Mouse (Mus musculus) hindbrain, embryonic 11.5 days (tissue): ENCODE data around the gene Arrdc3. TPM values are rescaled to one million over a fixed set of nuclear protein-coding genes. Genes with fewer than 3 reads are reported as not detected.

Source experiments
- ATAC-seq: fragments of 200-750 bp; cut with Nextera tagmentation; 2 replicates; pipeline ENCODE4 v1.8.0; 2017; ENCODE audit warnings: mild to moderate bottlenecking, moderate TSS enrichment, moderate library complexity; ENCODE audit not compliant: low FRiP score
- DNase-seq: peaks from one replicate; pipeline ENCODE4 v3.0.0-alpha.2; 2015; ENCODE audit warnings: low spot score
- H3K27ac ChIP-seq: fragments of 300-500 bp; sonication (generic); 2 replicates; pipeline ENCODE4 v1.5.1; 2014; ENCODE audit warnings: mild to moderate bottlenecking, low read depth, low read length
- H3K27me3 ChIP-seq: fragments of 300-500 bp; sonication (generic); 2 replicates; pipeline ENCODE4 v1.6.1; 2014; ENCODE audit warnings: mild to moderate bottlenecking, low read length, moderate library complexity, mixed read lengths; ENCODE audit not compliant: control insufficient read depth, insufficient read depth
- H3K36me3 ChIP-seq: fragments of 300-500 bp; sonication (generic); 2 replicates; pipeline ENCODE4 v1.6.1; 2014; ENCODE audit warnings: mild to moderate bottlenecking, low read length, moderate library complexity, mixed read lengths; ENCODE audit not compliant: control insufficient read depth, insufficient read depth
- H3K4me1 ChIP-seq: fragments of 300-500 bp; sonication (generic); replicated peaks from 2 replicates; pipeline ENCODE4 v1.6.1; 2014; ENCODE audit warnings: low read length, mixed read lengths; ENCODE audit not compliant: control insufficient read depth, insufficient read depth
- H3K4me2 ChIP-seq: fragments of 300-500 bp; sonication (generic); replicated peaks from 2 replicates; pipeline ENCODE4 v1.6.1; 2014; ENCODE audit warnings: mild to moderate bottlenecking, low read depth, low read length
- H3K4me3 ChIP-seq: fragments of 300-500 bp; sonication (generic); 2 replicates; pipeline ENCODE4 v1.5.1; 2014; ENCODE audit warnings: low read depth, low read length
- H3K9ac ChIP-seq: fragments of 300-500 bp; sonication (generic); 2 replicates; pipeline ENCODE4 v1.6.1; 2014; ENCODE audit warnings: low read depth, low read length
- H3K9me3 ChIP-seq: fragments of 300-500 bp; sonication (generic); 2 replicates; pipeline ENCODE4 v1.6.1; 2016; ENCODE audit warnings: low read length; ENCODE audit not compliant: control insufficient read depth
- whole genome bisulfite sequencing: fragments of 180-500 bp; shearing (Covaris S2); extraction: QIAGEN DNeasy Blood & Tissue Kit; methylation state at CpG from one replicate; pipeline ENCODE4 v1.1.7; 2014; 5-methylcytosine and 5-hydroxymethylcytosine counted together
- polyA plus RNA-seq: library from polyadenylated mRNA; unstranded; fragments of >200 nt; fragmentation: Nextera tagmentation; extraction: Ambion mirVana; gene quantifications from 2 replicates; pipeline ENCODE4 v1.2.1, GENCODE M21; 2014

Arrdc3 gene
- 56.4 and 64.3 TPM in 2 replicates for polyA plus RNA-seq

DNA sequence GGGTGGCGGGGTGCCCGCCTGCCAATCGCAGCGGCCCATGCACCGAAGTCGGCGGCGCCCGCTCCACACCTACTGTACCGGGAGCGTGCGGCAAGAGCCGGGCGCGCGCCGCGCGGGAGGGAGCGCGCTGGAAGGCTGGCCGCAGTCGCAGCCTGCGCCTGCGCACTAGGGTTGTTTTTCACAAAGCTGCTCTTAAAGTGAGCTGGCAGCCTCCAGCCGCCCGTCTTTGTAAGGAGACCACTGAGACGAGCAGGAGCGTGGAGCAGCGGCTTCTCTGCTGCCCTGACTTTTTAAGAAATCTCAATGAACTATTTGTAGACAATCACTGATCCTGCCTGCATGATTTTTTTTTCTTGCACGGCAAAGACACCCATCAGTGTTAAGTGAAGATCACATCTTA is at the start of gene Arrdc3:
Gene Arrdc3 (plus strand): TSS at position 195 of the 400 bp plus-strand sequence.
- H3K27ac ChIP-seq, result peak within 1 kb of the TSS; percentile 95
- H3K9me3 ChIP-seq, result no peaks in the 10 kb centered on the region
- H3K9ac ChIP-seq, result peak within 1 kb of the TSS; percentile 98
- DNase-seq (peak; percentile 99), ATAC-seq (peak; percentile 53)
- H3K4me2 ChIP-seq, result peak within 1 kb of the TSS; percentile 40
- H3K4me1 ChIP-seq, result no peaks in the 10 kb centered on the region
- H3K36me3 ChIP-seq, result no peaks in the 10 kb centered on the region; the same call in 1 of the 2 replicates
- no peaks in the 10 kb centered on the region for H3K27me3 ChIP-seq
- H3K4me3 ChIP-seq, result peak within 1 kb of the TSS; percentile 81
- 0% methylated on average over 22 of the region's 31 CpGs for WGBS

GRCm38 (mm10) chr13:80862215-80862614 is 21.0 kb upstream of the Arrdc3 start:
- DNase-seq (peak; percentile 85), ATAC-seq (peak; percentile 80)
- 12% methylated on average over 5 of the region's 5 CpGs for WGBS
- H3K27ac ChIP-seq, result no peak overlapping the region
- no peaks in the 10 kb centered on the region for H3K9me3 ChIP-seq
- H3K4me2 ChIP-seq, result no peak overlapping the region
- H3K27me3 ChIP-seq, result no peaks in the 10 kb centered on the region
- no peak overlapping the region for H3K9ac ChIP-seq
- H3K4me1 ChIP-seq, result no peaks in the 10 kb centered on the region
- no peak overlapping the region for H3K4me3 ChIP-seq
- H3K36me3 ChIP-seq, result no peaks in the 10 kb centered on the region

DNA sequence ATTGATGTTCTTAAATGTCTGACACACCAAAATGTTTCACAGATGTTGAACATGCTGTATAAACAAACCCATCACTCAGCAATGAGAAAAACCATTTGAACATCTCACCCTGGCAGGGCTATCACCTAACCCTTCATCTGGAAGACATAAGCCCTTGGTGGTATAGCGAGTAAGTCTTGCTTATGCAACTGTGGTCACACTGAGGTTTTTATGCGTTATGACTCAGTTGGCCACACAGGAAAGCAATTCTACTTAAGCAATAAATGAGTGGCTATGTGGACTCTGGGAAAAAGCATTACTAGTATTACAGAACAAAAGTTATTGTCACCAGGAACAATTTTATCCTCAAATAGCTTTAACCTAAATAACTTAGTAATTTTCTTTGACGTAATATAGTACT is 19.0 kb upstream of the Arrdc3 start:
- no peaks in the 10 kb centered on the region for H3K27me3 ChIP-seq
- WGBS, result 75% methylated on average over 3 of the region's 3 CpGs
- no peak overlapping the region for H3K4me2 ChIP-seq
- no peak overlapping the region for H3K9ac ChIP-seq
- DNase-seq, result no peak
- H3K4me1 ChIP-seq, result no peaks in the 10 kb centered on the region
- H3K9me3 ChIP-seq, result no peaks in the 10 kb centered on the region
- H3K36me3 ChIP-seq, result no peaks in the 10 kb centered on the region
- H3K27ac ChIP-seq, result no peak overlapping the region
- H3K4me3 ChIP-seq, result no peak overlapping the region
- no peak for ATAC-seq

DNA sequence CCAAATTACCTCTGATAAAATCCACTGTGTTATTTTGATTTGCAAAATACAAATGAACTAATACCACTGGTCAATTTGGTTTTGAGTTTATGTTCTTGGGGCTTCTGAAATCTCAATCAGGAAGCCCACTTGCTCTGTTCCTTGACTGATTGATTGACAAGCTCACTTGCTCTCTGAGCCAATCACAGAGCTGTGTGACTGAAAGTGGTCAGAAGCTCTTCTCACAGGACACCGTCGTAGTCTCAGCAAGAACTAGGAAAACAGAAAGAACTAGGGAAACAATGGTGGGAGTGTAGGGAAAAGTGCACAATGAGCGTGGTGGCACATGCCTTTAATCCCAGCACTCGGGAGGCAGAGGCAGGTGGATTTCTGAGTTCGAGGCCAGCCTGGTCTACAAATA is 8.1 kb upstream of the Arrdc3 start:
- ATAC-seq (no peak), DNase-seq (no peak)
- no peak overlapping the region for H3K4me3 ChIP-seq
- no peaks in the 10 kb centered on the region for H3K36me3 ChIP-seq
- no peaks in the 10 kb centered on the region for H3K27me3 ChIP-seq
- H3K4me2 ChIP-seq, result no peak overlapping the region
- 86% methylated on average over 5 of the region's 5 CpGs for WGBS
- H3K9ac ChIP-seq, result no peak overlapping the region
- H3K4me1 ChIP-seq, result no peaks in the 10 kb centered on the region
- H3K9me3 ChIP-seq, result no peaks in the 10 kb centered on the region
- no peak overlapping the region for H3K27ac ChIP-seq

GRCm38 (mm10) chr13:80880756-80881155 is 2.4 kb upstream of the Arrdc3 start:
- H3K27ac ChIP-seq, result no peak overlapping the region
- H3K4me1 ChIP-seq, result no peaks in the 10 kb centered on the region
- H3K4me2 ChIP-seq, result no peak overlapping the region
- H3K27me3 ChIP-seq, result no peaks in the 10 kb centered on the region
- no peak overlapping the region for H3K4me3 ChIP-seq
- no peak for DNase-seq
- 83% methylated on average over 4 of the region's 4 CpGs for WGBS
- H3K36me3 ChIP-seq, result no peaks in the 10 kb centered on the region
- no peak overlapping the region for H3K9ac ChIP-seq
- no peak for ATAC-seq
- no peaks in the 10 kb centered on the region for H3K9me3 ChIP-seq

DNA sequence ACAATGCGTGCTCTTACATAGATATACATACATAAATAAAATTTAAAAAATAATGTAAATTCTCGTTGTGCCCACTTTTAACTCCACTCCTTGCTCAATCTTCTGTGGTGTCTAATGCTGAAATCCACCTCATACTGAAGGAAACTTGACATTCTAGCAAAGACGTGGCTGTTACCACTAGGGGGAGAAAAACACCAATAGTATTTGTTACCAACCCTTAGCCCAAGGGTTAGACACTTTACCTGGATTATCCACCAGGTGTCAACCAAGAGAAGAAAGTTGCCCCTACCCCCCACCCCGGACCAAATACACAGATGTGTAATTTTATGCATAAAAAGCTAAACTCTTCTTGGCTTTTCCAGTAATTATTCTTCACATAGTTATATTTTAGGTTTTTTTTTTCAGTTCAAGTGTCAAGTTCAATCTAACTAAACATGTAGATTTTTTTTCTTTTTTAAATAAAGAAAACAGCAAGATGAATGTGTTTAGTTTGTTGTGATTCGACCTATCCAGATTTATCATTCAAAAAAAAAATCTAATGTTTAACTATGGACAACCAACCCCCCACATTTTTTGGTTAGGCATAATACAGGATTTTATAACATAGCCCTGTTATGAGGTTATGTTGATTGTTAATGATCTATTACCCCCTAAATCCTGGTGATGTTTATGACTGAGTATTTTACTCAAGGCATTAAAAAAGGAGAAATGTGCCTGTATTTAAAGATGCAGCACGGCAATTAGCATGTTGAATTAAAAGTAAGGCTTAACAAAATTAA is 1.3 kb upstream of the Arrdc3 start:
- whole genome bisulfite sequencing, result 24% methylated on average over 6 of the region's 6 CpGs
- H3K36me3 ChIP-seq, result no peaks in the 10 kb centered on the region
- no peak overlapping the region for H3K9ac ChIP-seq
- H3K4me3 ChIP-seq, result no peak overlapping the region
- H3K4me1 ChIP-seq, result no peaks in the 10 kb centered on the region
- no peaks in the 10 kb centered on the region for H3K27me3 ChIP-seq
- no peaks in the 10 kb centered on the region for H3K9me3 ChIP-seq
- H3K4me2 ChIP-seq, result no peak overlapping the region
- DNase-seq, result peak; percentile 80
- no peak for ATAC-seq
- peak overlapping the region; percentile 95; the same call in 1 of the 2 replicates for H3K27ac ChIP-seq

- peak overlapping the region; percentile 98 for H3K9ac ChIP-seq
- peak overlapping the region; percentile 95 for H3K27ac ChIP-seq
- WGBS, result under 1% methylated on average over 23 of the region's 23 CpGs
- no peak for DNase-seq
- H3K36me3 ChIP-seq, result no peaks in the 10 kb centered on the region
- peak overlapping the region; percentile 81 for H3K4me3 ChIP-seq
- H3K4me1 ChIP-seq, result no peaks in the 10 kb centered on the region
- ATAC-seq, result peak; percentile 55
- no peaks in the 10 kb centered on the region for H3K27me3 ChIP-seq
- no peaks in the 10 kb centered on the region for H3K9me3 ChIP-seq
- H3K4me2 ChIP-seq, result peak overlapping the region; percentile 40
Measured at GRCm38 (mm10) chr13:80882716-80883135, 458 bp upstream of the Arrdc3 start.

DNA sequence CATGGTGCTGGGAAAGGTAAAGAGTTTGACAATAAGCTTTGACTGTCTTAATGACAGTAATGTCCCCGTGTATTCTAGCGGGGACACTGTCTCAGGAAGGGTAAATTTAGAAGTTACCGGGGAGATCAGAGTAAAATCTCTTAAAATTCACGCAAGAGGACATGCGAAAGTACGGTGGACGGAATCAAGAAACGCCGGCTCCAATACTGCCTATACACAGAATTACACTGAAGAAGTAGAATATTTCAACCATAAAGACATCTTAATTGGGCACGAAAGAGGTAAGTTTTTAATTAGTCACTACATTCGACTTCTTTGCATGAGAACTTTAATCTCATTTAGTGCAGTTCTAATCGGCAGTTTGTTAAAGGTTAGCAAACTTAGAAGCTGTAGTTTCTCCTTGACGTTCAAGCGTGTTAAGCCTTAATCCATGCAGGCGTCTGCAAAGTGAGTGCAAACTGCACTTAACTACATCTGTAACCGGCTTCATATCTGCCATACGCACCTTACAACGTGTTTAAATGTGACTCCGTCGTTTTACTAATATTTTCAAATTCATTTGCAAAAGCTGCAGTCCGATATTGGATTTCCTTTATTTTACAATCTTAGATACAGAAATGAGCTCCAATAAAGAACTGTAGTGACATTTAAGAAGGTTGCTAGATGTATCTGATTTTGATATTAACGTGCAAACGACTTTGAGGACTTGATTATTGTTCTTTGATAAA is 629 bp downstream of the Arrdc3 start:
- ATAC-seq (no peak), DNase-seq (peak; percentile 67)
- H3K4me1 ChIP-seq, result no peaks in the 10 kb centered on the region
- peak overlapping the region; percentile 95 for H3K27ac ChIP-seq
- H3K4me2 ChIP-seq, result peak overlapping the region; percentile 40
- peak overlapping the region; percentile 98 for H3K9ac ChIP-seq
- under 1% methylated on average over 23 of the region's 23 CpGs for WGBS
- no peaks in the 10 kb centered on the region for H3K27me3 ChIP-seq
- no peaks in the 10 kb centered on the region; the same call in 1 of the 2 replicates for H3K36me3 ChIP-seq
- H3K9me3 ChIP-seq, result no peaks in the 10 kb centered on the region
- peak overlapping the region; percentile 81 for H3K4me3 ChIP-seq
